Mouse (Mus musculus) brown adipose tissue, adult 24 weeks (tissue): Measurements from ENCODE around the gene Gsap. TPM values are rescaled to one million over a fixed set of nuclear protein-coding genes. Genes with fewer than 3 reads are reported as not detected.

Experiments used
- H3K27ac ChIP-seq: fragments of 200-500 bp; replicated peaks from 2 replicates; pipeline ENCODE4 v1.5.1; 2012; ENCODE audit warnings: low read depth, mild to moderate bottlenecking, low read length
- H3K4me1 ChIP-seq: fragments of 200-500 bp; 2 replicates; pipeline ENCODE4 v1.6.1; 2012; ENCODE audit warnings: low read length, mixed read lengths; ENCODE audit not compliant: control insufficient read depth, insufficient read depth, insufficient read length
- H3K4me3 ChIP-seq: fragments of 200-500 bp; 2 replicates; pipeline ENCODE4 v1.5.1; 2012; ENCODE audit warnings: low read depth, mild to moderate bottlenecking, low read length, moderate library complexity; ENCODE audit not compliant: insufficient read depth
- polyA plus RNA-seq: library from polyadenylated mRNA; stranded (reverse); fragments of >200 nt; gene quantifications from 2 replicates; pipeline ENCODE4 v1.2.4, GENCODE M21; 2012; ENCODE audit not compliant: missing spikeins, insufficient read depth, insufficient read length

The Gsap gene
- polyA plus RNA-seq, 1 experiment: 1.1 TPM

GRCm38 (mm10) chr5:21212933-21213332, 26.9 kb downstream of the Gsap start:
- peaks cover 2% of the 10 kb centered on the region; the same call in 1 of the 2 replicates for H3K4me1 ChIP-seq
- no peak overlapping the region for H3K27ac ChIP-seq
- no peak overlapping the region for H3K4me3 ChIP-seq

DNA sequence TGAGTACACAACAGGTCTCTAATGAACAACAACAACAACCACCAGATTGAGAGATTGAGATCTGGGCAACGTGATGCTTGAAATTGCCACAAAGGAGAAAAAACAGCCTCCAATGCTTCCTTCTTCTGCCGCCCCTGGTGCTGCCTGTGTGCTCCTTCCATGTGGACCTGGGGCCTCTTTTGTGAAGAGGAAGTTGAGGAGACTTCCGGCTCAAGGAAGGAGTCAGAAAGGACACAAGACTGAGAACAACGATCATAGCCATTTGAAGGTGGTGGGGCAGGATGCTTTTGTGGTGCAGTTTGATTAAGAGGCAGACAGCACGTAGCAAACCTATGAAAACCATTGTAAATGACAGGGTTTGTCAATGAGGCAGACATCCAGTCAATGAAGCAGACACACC, 27.7 kb downstream of the Gsap start:
- no peak overlapping the region for H3K27ac ChIP-seq
- H3K4me3 ChIP-seq: no peak overlapping the region
- peaks cover 2% of the 10 kb centered on the region; the same call in 1 of the 2 replicates for H3K4me1 ChIP-seq

DNA sequence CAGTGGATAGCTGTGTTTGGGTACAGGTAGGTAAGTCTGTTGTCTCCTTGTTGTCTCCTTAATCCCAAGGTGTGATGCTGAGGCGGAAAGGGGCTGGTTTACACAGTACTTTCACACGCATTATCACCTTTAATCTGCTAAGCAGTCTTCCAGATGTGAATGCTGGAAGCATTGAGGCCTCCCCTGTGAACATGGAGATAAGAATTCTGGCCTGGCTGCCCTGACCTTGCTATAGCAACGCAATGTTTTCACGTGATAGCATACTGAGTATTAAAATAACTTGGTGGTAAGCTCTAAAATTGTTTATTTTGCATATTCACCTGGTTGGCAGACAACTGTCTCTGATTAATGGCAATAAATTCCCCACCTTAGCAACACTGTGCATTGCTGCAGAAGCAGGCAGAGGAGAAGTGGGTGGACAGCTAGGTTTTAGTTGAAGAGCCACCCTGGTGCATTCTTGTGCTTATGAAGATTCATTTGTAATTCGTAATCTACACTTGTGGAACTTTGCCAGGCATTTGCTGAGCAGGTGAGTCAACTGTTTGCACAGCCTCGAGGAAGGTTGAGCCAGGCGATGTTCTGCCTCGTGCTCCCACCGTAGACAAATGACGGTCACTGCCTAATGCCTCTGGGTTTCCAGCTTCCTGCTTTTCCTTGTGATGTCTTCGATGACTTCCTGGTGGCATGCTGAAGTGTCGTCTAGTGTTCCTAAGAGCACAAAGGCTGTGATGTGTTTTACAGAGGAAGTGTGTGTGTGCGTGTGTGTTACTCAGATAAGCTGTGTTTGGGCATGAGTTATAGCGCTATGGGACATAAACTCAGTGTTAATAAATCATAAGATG, 31.6 kb downstream of the Gsap start:
- H3K27ac ChIP-seq: no peak overlapping the region
- no peaks in the 10 kb centered on the region; the same call in 1 of the 2 replicates for H3K4me1 ChIP-seq
- H3K4me3 ChIP-seq: no peak overlapping the region

DNA sequence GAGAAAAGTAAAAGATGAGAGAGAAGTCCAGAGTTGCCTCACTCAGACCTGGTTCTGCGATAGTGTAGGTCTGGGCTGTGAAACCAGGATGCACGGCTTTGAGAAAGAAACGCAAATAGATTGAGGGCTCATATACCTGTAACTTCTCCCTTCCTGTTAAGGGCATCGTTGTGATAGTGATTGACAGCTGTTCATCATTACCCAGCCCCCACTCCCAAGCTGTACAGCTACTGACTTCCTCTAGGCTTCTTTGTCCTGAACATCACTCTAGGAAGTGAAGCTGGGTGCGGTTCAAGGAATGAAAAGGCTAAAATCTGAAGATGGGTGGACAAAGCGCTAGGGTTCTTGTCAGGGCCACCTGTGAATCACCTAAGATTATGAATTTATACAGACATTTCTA, 46.8 kb downstream of the Gsap start:
- Histone ChIP-seq H3K4me3 (no peak overlapping the region), H3K4me1 (no peaks in the 10 kb centered on the region)

GRCm38 (mm10) chr5:21244575-21244974, 58.5 kb downstream of the Gsap start:
- Histone ChIP-seq H3K27ac (no peak overlapping the region), H3K4me1 (no peaks in the 10 kb centered on the region), H3K4me3 (no peak overlapping the region)

More for the DNA sequence above, 46.8 kb downstream of the Gsap start:
- H3K27ac ChIP-seq: no peak overlapping the region

DNA sequence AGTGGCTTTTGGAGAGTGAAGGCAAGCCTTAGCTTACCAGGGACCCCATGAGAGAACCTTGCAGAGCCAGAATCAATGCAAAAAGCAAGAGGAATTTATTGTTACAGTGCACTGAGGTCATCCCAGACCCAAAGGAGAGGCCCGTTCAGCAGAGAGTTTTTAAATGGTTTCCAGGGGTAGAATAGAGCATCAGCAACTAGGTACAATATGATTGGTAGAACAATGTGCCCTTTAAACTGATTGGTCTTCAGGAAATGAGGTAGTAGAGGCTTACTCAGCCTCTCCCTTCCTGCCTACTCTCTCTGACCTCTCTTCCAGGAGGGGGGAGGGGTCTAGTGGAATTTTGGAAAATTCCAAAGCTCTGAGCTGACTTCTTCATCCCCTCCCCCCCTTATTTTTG, 59.2 kb downstream of the Gsap start:
- no peaks in the 10 kb centered on the region for H3K4me1 ChIP-seq
- no peak overlapping the region for H3K27ac ChIP-seq
- H3K4me3 ChIP-seq: no peak overlapping the region

DNA sequence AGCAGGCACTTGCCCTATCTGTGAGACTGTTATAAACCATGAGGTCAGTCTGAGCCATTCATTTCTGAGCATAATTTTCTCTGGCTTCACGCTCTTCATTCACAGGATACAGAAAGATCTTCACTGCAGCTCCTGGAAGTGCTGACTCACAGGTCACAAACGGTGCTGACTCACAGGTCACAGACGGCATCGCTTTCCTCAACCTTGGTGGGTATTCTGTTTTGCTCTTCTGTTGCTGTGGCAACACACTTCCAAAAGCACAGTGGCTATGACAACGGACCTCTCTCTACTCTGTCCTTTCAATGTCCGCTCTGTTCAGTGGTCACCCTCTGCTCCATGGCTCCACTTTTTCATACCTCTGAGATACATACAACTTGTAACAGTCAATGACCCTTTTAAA, 60.7 kb downstream of the Gsap start:
- Histone ChIP-seq H3K27ac (no peak overlapping the region), H3K4me1 (no peaks in the 10 kb centered on the region), H3K4me3 (no peak overlapping the region)

DNA sequence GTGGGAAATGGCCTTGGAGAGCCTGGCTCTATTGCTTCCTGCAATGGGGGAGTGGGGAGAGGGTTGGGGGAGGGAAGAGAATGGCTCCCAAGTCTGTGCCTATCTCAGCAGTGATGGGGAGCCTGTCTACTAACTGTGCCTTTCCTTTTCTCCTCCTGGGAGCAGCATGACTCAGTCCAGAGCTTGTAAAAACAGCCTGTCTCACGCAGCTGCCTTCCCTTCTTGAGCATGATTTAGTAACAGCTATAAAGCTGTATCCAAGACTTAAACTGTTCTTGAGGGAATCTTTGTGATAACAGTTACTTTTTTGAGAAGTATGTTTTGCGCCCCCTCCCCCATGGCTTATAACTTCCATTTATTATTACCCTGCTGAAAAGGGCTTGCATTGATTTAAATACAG, 61.9 kb downstream of the Gsap start:
- Histone ChIP-seq H3K4me1 (no peaks in the 10 kb centered on the region), H3K4me3 (no peak overlapping the region), H3K27ac (no peak overlapping the region)

DNA sequence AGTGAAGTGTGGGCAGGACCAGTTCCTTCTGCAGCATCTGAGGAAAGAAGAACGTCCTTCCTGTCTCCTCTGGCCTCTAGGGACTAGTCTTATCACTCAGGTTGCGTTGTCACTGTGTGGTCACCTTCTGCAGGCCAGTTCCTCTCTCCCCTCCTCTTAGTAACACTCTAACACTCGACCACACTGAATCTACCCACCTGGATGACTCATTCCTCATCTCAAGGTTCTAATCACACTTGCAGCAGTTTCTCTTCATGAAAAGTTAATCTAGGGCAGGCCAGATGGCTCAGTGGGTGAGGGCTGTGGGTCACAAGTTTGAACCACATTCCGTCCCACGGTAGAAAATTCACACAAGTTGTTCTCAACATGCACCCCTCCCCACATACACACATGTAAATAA, 62.8 kb downstream of the Gsap start:
- Histone ChIP-seq H3K4me1 (no peaks in the 10 kb centered on the region), H3K27ac (no peak overlapping the region)

DNA sequence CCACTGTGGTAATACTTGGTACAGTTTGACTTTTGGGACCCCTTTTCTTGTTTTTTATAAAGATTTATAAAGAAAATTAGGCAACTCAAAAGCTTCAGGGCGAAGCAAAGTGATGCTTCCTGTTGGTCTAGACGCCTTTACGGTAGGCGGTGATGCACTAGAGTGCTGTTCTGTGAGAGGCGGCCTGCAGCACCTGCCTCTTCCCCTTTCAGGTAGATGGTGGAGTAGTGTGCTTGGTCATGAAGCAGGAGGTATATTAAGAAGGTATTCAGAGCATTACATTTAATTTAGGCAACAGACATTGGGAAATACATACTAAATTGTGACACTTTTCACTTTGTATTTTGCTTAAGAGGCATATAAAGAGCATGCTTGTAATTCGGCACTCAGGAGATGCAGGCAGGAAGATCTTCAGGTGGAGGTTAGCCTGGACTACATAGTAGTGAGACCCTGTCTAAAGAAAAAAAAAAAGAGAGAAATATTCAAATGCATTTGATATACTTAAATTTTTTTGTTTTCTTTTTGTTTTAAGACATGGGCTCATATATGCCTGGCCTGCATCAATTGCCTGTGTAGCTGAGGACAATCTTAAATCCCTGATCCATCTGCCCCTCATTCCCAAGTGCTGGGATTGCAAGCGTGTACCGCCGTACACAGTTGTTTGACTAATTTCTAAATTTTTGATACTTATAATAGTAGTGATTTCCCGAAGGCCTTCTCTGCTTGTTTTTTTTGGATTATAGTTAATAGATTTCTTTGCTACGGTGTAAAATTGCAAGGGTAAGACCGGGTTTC, 68.9 kb downstream of the Gsap start:
- H3K4me3 ChIP-seq: no peak overlapping the region
- no peaks in the 10 kb centered on the region for H3K4me1 ChIP-seq
- H3K27ac ChIP-seq: no peak overlapping the region

More for the DNA sequence above, 62.8 kb downstream of the Gsap start:
- H3K4me3 ChIP-seq: no peak overlapping the region

- H3K4me3 ChIP-seq: no peak overlapping the region
- H3K4me1 ChIP-seq: no peaks in the 10 kb centered on the region
- H3K27ac ChIP-seq: no peak overlapping the region
Measured at GRCm38 (mm10) chr5:21255551-21256132, 69.6 kb downstream of the Gsap start.

DNA sequence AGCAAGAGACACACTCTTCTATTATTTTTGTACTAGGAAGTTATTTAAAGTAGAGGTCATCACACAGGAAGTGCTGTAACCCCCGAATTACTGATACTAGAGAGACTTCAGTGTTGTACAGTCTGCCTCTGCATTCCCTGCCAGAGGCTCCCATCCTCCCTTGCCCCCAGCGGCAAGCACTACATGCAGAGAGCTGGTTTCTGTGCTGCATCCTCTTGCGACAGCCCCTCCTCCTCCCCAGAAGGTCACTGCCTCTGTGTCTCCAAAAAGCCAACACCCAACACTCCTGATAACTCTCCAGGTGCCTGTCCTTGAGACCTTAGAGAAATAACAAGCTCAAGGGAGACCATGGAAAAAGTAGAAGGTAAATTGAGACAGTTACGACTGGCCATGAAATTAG, 71.1 kb downstream of the Gsap start:
- no peak overlapping the region for H3K4me3 ChIP-seq
- H3K4me1 ChIP-seq: no peaks in the 10 kb centered on the region

GRCm38 (mm10) chr5:21257806-21258205, 71.8 kb downstream of the Gsap start:
- Histone ChIP-seq H3K27ac (no peak overlapping the region), H3K4me3 (no peak overlapping the region), H3K4me1 (no peaks in the 10 kb centered on the region)

More for the DNA sequence above, 71.1 kb downstream of the Gsap start:
- H3K27ac ChIP-seq: no peak overlapping the region

DNA sequence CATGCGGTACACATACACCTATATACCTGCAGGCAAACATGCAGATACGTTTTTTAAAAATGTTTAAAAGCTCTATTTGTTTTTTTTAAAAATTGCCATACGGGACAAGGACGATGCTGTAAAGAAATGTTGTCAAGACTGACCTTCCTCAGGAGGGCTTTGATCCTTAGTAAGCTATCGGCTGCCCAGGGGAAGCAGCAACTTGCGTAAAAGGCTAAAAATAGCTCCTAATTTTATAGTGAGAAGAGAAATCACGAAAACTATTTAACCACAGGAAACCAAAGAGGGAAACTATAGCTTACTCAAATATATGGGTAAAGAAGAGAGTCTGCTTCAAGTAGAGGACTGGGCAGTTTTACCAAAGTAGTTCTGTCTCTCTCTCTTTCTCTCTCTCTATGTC, 74.7 kb downstream of the Gsap start:
- H3K27ac ChIP-seq: no peak overlapping the region
- no peaks in the 10 kb centered on the region for H3K4me1 ChIP-seq
- no peak overlapping the region for H3K4me3 ChIP-seq

GRCm38 (mm10) chr5:21261202-21261844, 75.3 kb downstream of the Gsap start:
- Histone ChIP-seq H3K4me1 (no peaks in the 10 kb centered on the region), H3K4me3 (no peak overlapping the region), H3K27ac (no peak overlapping the region)
